ENCODE assay signal across 8 mouse cellular contexts in the genomic region with DNA sequence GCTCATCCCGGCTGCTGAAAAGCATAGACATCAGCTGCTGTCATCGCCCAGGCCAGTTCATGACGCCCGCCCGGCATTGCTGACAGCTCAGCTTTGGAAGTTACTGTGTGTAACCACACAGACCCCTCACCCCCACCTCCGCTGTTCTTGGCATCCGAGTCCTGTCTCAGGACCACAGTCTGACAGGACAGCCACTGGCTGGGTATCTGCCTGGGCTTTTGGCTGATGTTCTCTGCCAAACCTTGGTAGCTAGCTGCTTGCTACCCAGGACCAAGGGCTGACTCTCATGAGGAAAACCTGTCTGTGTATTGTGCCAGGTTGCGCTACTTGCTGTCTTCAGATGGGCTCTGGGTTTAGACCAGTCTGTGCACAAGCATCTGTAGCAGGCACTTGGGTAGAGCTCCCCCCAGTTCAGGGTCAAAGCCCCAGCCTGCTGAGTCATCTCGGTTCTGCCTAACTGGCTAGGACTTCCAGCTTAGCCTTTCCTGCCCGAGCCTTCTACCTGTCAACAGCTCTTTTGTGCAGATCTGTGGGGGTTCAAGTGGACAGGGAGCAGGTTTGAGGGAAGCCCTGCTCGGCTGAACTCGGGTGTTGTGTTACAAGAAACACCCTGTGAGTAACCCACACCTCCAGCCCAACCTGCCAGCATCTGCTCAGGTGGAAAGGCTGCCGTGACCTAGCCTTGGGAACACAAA.
DNase-seq lines count a peak whose midpoint lies in the region; ATAC-seq and TF ChIP-seq lines count a peak whose summit lies in the region.

No protein-coding gene starts in this region.

- no peak for TF ChIP-seq CTCF in embryonic fibroblast, embryonic 13.5 days (IDR thresholded peaks at IDR 0.05; ENCODE audit: borderline replicate concordance, insufficient read depth, low read length)

- DNase-seq in 3T3-L1 (ENCODE audit: low read depth, low spot score), result peak; percentile 97
- DNase-seq in adrenal gland, adult 2 months, result peak; percentile 89
- peak; percentile 46 to 72 for DNase-seq in heart, postnatal 14 days
- peak; percentile 75 to 84 for DNase-seq in kidney, postnatal 4 days
- peak; percentile 64 for DNase-seq in midbrain, embryonic 14.5 days
- DNase-seq in thymus, postnatal 0 days (ENCODE audit: low spot score), result no peak
- no peak for DNase-seq in left cerebral cortex, postnatal 36 days (ENCODE audit: low spot score in 2 of 2)

- WGBS in midbrain, embryonic 14.5 days, result 23% methylated on average over 13 of the region's 13 CpGs

- intact Hi-C loops in heart, postnatal 14 days (cut with DNase I), result loop anchor here (5.0 kb wide), 1 partner anchor 91 kb away; no protein-coding TSS in a partner anchor
- intact Hi-C loops in left cerebral cortex, postnatal 36 days (cut with DNase I), result no loop called here

- H3K9ac ChIP-seq in midbrain, embryonic 14.5 days (replicated peaks; ENCODE audit: low read length), result peak overlapping the region; percentile 13; the same call in 1 of the 2 replicates

- no peak for TF ChIP-seq POLR2A in embryonic fibroblast, embryonic 13.5 days (IDR thresholded peaks at IDR 0.05; ENCODE audit: low read depth, low read length)

- no peaks in the 10 kb centered on the region for H3K27me3 ChIP-seq in midbrain, embryonic 14.5 days (ENCODE audit: control insufficient read depth, insufficient read depth, low read length)

- peak overlapping the region; percentile 43 for H3K4me2 ChIP-seq in midbrain, embryonic 14.5 days (ENCODE audit: low read length)

- no peaks in the 10 kb centered on the region for H3K36me3 ChIP-seq in midbrain, embryonic 14.5 days (ENCODE audit: control insufficient read depth, insufficient read depth, low read length)

- H3K4me3 ChIP-seq in embryonic fibroblast, embryonic 13.5 days (ENCODE audit: insufficient read depth, low read length), result no peak overlapping the region
- H3K4me3 ChIP-seq in midbrain, embryonic 14.5 days (replicated peaks; ENCODE audit: low read depth, low read length), result no peak overlapping the region

- H3K9me3 ChIP-seq in midbrain, embryonic 14.5 days (ENCODE audit: control insufficient read depth, low read length), result no peaks in the 10 kb centered on the region

- peak overlapping the region; percentile 9; the same call in 1 of the 2 replicates for H3K27ac ChIP-seq in embryonic fibroblast, embryonic 13.5 days (ENCODE audit: insufficient read depth, low read length)
- peak overlapping the region; percentile 73 for H3K27ac ChIP-seq in midbrain, embryonic 14.5 days (replicated peaks; ENCODE audit: low read depth, low read length)

- ATAC-seq in midbrain, embryonic 14.5 days (ENCODE audit: low FRiP score, low TSS enrichment), result peak; percentile 49

- peaks cover 16% of the 10 kb centered on the region for H3K4me1 ChIP-seq in embryonic fibroblast, embryonic 13.5 days (ENCODE audit: control insufficient read depth, insufficient read depth, low read length)
- peaks cover 24% of the 10 kb centered on the region for H3K4me1 ChIP-seq in midbrain, embryonic 14.5 days (ENCODE audit: control insufficient read depth, insufficient read depth, low read length)

Comparison
In these comparisons a context has a peak if more than half of its experiments do, and no peak if none do; other contexts are left out.
1. DNase-seq: peak in 3T3-L1 (single experiment), adrenal gland, adult 2 months (single experiment), heart, postnatal 14 days (2 of 2), kidney, postnatal 4 days (2 of 2) and midbrain, embryonic 14.5 days (single experiment); none in thymus, postnatal 0 days (single experiment) and left cerebral cortex, postnatal 36 days (0 of 2).